Mouse (Mus musculus): ENCODE data around the gene Rbm47. TPM values are rescaled to one million over a fixed set of nuclear protein-coding genes. Genes with fewer than 3 reads are reported as not detected.

Rbm47 gene
- polyA plus RNA-seq, 1 experiment from 2014 or later, result 0.37 TPM

- H3K4me1 ChIP-seq (ENCODE audit: control insufficient read depth, insufficient read depth, low read length), result no peaks in the 10 kb centered on the region
- H3K27me3 ChIP-seq (ENCODE audit: control insufficient read depth, insufficient read depth, low read length), result no peaks in the 10 kb centered on the region
- H3K4me2 ChIP-seq (ENCODE audit: low read depth, low read length), result no peak overlapping the region
- no peaks in the 10 kb centered on the region for H3K36me3 ChIP-seq (ENCODE audit: control insufficient read depth, insufficient read depth, low read length)
- H3K27ac ChIP-seq (ENCODE audit: low read depth, low read length), result no peak overlapping the region
- H3K9me3 ChIP-seq (ENCODE audit: control insufficient read depth, low read length), result no peaks in the 10 kb centered on the region
- no peak for ATAC-seq (ENCODE audit: low read depth)
- H3K4me3 ChIP-seq (ENCODE audit: low read depth, low read length), result no peak overlapping the region
- H3K9ac ChIP-seq (replicated peaks; ENCODE audit: low read depth, low read length), result no peak overlapping the region
- 84% methylated on average over 3 of the region's 3 CpGs for WGBS
These were observed 67.6 kb downstream of the Rbm47 start for GRCm38 (mm10) chr5:66105366-66105765.

- no peak overlapping the region for H3K27ac ChIP-seq (ENCODE audit: low read depth, low read length)
- H3K4me1 ChIP-seq (ENCODE audit: control insufficient read depth, insufficient read depth, low read length), result no peaks in the 10 kb centered on the region
- no peaks in the 10 kb centered on the region for H3K9me3 ChIP-seq (ENCODE audit: control insufficient read depth, low read length)
- no peak for ATAC-seq (ENCODE audit: low read depth)
- H3K27me3 ChIP-seq (ENCODE audit: control insufficient read depth, insufficient read depth, low read length), result no peaks in the 10 kb centered on the region
- WGBS, result 67% methylated on average over 5 of the region's 5 CpGs
- no peak overlapping the region for H3K9ac ChIP-seq (replicated peaks; ENCODE audit: low read depth, low read length)
- no peak overlapping the region for H3K4me3 ChIP-seq (ENCODE audit: low read depth, low read length)
- no peaks in the 10 kb centered on the region for H3K36me3 ChIP-seq (ENCODE audit: control insufficient read depth, insufficient read depth, low read length)
- no peak overlapping the region for H3K4me2 ChIP-seq (ENCODE audit: low read depth, low read length)
These were observed 69.5 kb downstream of the Rbm47 start for GRCm38 (mm10) chr5:66103386-66103785.

- no peak for ATAC-seq (ENCODE audit: low read depth)
- Histone ChIP-seq H3K4me1 (ENCODE audit: control insufficient read depth, insufficient read depth, low read length) (no peaks in the 10 kb centered on the region), H3K9ac (replicated peaks; ENCODE audit: low read depth, low read length) (no peak overlapping the region), H3K36me3 (ENCODE audit: control insufficient read depth, insufficient read depth, low read length) (no peaks in the 10 kb centered on the region), H3K9me3 (ENCODE audit: control insufficient read depth, low read length) (no peaks in the 10 kb centered on the region), H3K4me3 (ENCODE audit: low read depth, low read length) (no peak overlapping the region), H3K27ac (ENCODE audit: low read depth, low read length) (no peak overlapping the region), H3K27me3 (ENCODE audit: control insufficient read depth, insufficient read depth, low read length) (no peaks in the 10 kb centered on the region), H3K4me2 (ENCODE audit: low read depth, low read length) (no peak overlapping the region)
- WGBS, result 93% methylated on average over 3 of the region's 3 CpGs
These were observed 70.1 kb downstream of the Rbm47 start for GRCm38 (mm10) chr5:66102821-66103220.

DNA sequence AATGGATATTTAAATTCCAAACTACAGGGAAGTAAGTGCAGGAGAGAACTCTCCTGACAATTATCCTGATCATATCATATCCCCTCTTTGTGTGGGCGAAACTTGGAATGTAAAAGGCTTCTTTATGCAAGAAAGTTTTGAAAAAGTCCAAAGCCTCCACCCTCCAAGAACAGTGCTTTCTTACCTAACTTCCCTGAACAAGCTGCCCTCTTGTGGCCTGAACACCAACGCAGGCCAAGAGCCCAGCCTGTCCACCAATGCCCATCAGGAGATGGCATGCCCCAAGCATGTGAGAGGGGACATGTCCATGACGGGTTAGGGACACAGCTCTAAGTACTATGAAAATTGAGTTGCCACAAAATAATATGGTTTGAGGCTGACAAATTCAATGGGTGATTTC is 71.3 kb downstream of the Rbm47 start:
- no peaks in the 10 kb centered on the region for H3K4me1 ChIP-seq (ENCODE audit: control insufficient read depth, insufficient read depth, low read length)
- no peak for ATAC-seq (ENCODE audit: low read depth)
- H3K9ac ChIP-seq (replicated peaks; ENCODE audit: low read depth, low read length), result no peak overlapping the region
- no peak overlapping the region for H3K4me3 ChIP-seq (ENCODE audit: low read depth, low read length)
- no peaks in the 10 kb centered on the region for H3K36me3 ChIP-seq (ENCODE audit: control insufficient read depth, insufficient read depth, low read length)
- no peaks in the 10 kb centered on the region for H3K9me3 ChIP-seq (ENCODE audit: control insufficient read depth, low read length)
- no peak overlapping the region for H3K4me2 ChIP-seq (ENCODE audit: low read depth, low read length)
- no peak overlapping the region for H3K27ac ChIP-seq (ENCODE audit: low read depth, low read length)
- no peaks in the 10 kb centered on the region for H3K27me3 ChIP-seq (ENCODE audit: control insufficient read depth, insufficient read depth, low read length)
- 74% methylated on average over 3 of the region's 3 CpGs for WGBS

- ATAC-seq (ENCODE audit: low read depth), result no peak
- H3K4me2 ChIP-seq (ENCODE audit: low read depth, low read length), result no peak overlapping the region
- H3K27ac ChIP-seq (ENCODE audit: low read depth, low read length), result no peak overlapping the region
- no peaks in the 10 kb centered on the region for H3K36me3 ChIP-seq (ENCODE audit: control insufficient read depth, insufficient read depth, low read length)
- no peak overlapping the region for H3K4me3 ChIP-seq (ENCODE audit: low read depth, low read length)
- H3K9ac ChIP-seq (replicated peaks; ENCODE audit: low read depth, low read length), result no peak overlapping the region
- WGBS, result 65% methylated on average over 8 of the region's 8 CpGs
- no peaks in the 10 kb centered on the region for H3K27me3 ChIP-seq (ENCODE audit: control insufficient read depth, insufficient read depth, low read length)
- H3K9me3 ChIP-seq (ENCODE audit: control insufficient read depth, low read length), result no peaks in the 10 kb centered on the region
- H3K4me1 ChIP-seq (ENCODE audit: control insufficient read depth, insufficient read depth, low read length), result no peaks in the 10 kb centered on the region
These were observed 72.6 kb downstream of the Rbm47 start for GRCm38 (mm10) chr5:66100322-66100721.

- ATAC-seq (ENCODE audit: low read depth), result no peak
- H3K27me3 ChIP-seq (ENCODE audit: control insufficient read depth, insufficient read depth, low read length), result no peaks in the 10 kb centered on the region
- WGBS, result 33% methylated on average over 7 of the region's 7 CpGs
- H3K4me3 ChIP-seq (ENCODE audit: low read depth, low read length), result no peak overlapping the region
- no peaks in the 10 kb centered on the region for H3K4me1 ChIP-seq (ENCODE audit: control insufficient read depth, insufficient read depth, low read length)
- no peak overlapping the region for H3K4me2 ChIP-seq (ENCODE audit: low read depth, low read length)
- no peaks in the 10 kb centered on the region for H3K36me3 ChIP-seq (ENCODE audit: control insufficient read depth, insufficient read depth, low read length)
- H3K27ac ChIP-seq (ENCODE audit: low read depth, low read length), result no peak overlapping the region
- no peaks in the 10 kb centered on the region for H3K9me3 ChIP-seq (ENCODE audit: control insufficient read depth, low read length)
- H3K9ac ChIP-seq (replicated peaks; ENCODE audit: low read depth, low read length), result no peak overlapping the region
These were observed 74.6 kb downstream of the Rbm47 start for GRCm38 (mm10) chr5:66098094-66098871.

DNA sequence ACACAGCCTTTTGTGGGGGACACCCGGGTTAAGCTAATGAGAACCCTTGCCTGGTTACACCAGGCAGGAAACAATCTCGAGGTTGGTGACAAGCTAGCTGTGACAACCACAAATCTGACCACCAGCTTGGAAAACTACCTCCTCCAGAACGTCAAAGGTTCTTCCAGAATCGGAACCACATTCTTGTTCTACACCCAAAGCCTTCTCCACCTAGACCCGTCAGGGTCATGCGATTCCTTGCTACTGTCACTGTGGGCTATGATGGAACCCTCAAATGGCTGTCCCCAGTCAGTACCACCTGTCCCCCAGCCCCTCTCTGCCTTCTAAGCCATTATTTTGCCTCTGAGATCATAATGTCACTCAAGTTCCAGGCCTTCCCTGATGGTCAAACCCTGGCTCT is 76.8 kb downstream of the Rbm47 start:
- Histone ChIP-seq H3K4me1 (ENCODE audit: control insufficient read depth, insufficient read depth, low read length) (no peaks in the 10 kb centered on the region), H3K36me3 (ENCODE audit: control insufficient read depth, insufficient read depth, low read length) (no peaks in the 10 kb centered on the region), H3K4me3 (ENCODE audit: low read depth, low read length) (no peak overlapping the region), H3K27ac (ENCODE audit: low read depth, low read length) (no peak overlapping the region), H3K9ac (replicated peaks; ENCODE audit: low read depth, low read length) (no peak overlapping the region), H3K4me2 (ENCODE audit: low read depth, low read length) (no peak overlapping the region), H3K27me3 (ENCODE audit: control insufficient read depth, insufficient read depth, low read length) (no peaks in the 10 kb centered on the region), H3K9me3 (ENCODE audit: control insufficient read depth, low read length) (no peaks in the 10 kb centered on the region)
- 91% methylated on average over 6 of the region's 6 CpGs for WGBS
- ATAC-seq (ENCODE audit: low read depth), result no peak

DNA sequence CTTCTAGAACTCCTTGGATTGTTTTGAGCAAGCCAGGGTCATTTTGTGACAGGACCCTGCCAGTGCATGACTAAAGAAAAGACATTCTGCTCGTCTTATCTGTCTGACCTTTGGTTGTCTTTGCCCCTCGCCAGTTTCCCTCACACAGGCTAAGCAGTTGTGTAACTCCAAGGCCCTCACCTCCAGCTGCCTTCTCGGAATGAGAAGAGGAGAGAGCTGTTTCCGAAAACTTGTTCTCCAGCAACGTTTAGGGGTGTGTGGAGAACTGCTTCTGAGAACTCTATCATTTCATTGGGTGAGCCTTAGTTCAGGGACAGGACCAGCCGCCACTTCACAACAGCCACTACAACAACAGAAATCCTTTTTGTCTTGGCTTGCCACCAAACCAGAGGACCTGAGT is 77.8 kb downstream of the Rbm47 start:
- H3K9me3 ChIP-seq (ENCODE audit: control insufficient read depth, low read length), result no peaks in the 10 kb centered on the region
- H3K27me3 ChIP-seq (ENCODE audit: control insufficient read depth, insufficient read depth, low read length), result no peaks in the 10 kb centered on the region
- no peak overlapping the region for H3K9ac ChIP-seq (replicated peaks; ENCODE audit: low read depth, low read length)
- no peak overlapping the region for H3K27ac ChIP-seq (ENCODE audit: low read depth, low read length)
- ATAC-seq (ENCODE audit: low read depth), result no peak
- no peak overlapping the region for H3K4me3 ChIP-seq (ENCODE audit: low read depth, low read length)
- 79% methylated on average over 6 of the region's 6 CpGs for WGBS
- no peaks in the 10 kb centered on the region for H3K36me3 ChIP-seq (ENCODE audit: control insufficient read depth, insufficient read depth, low read length)
- no peaks in the 10 kb centered on the region for H3K4me1 ChIP-seq (ENCODE audit: control insufficient read depth, insufficient read depth, low read length)
- no peak overlapping the region for H3K4me2 ChIP-seq (ENCODE audit: low read depth, low read length)

- H3K4me1 ChIP-seq (ENCODE audit: control insufficient read depth, insufficient read depth, low read length), result no peaks in the 10 kb centered on the region
- H3K27me3 ChIP-seq (ENCODE audit: control insufficient read depth, insufficient read depth, low read length), result no peaks in the 10 kb centered on the region
- H3K4me2 ChIP-seq (ENCODE audit: low read depth, low read length), result no peak overlapping the region
- ATAC-seq (ENCODE audit: low read depth), result no peak
- H3K9me3 ChIP-seq (ENCODE audit: control insufficient read depth, low read length), result no peaks in the 10 kb centered on the region
- 79% methylated on average over 9 of the region's 9 CpGs for WGBS
- H3K27ac ChIP-seq (ENCODE audit: low read depth, low read length), result no peak overlapping the region
- H3K4me3 ChIP-seq (ENCODE audit: low read depth, low read length), result no peak overlapping the region
- H3K36me3 ChIP-seq (ENCODE audit: control insufficient read depth, insufficient read depth, low read length), result no peaks in the 10 kb centered on the region
- no peak overlapping the region for H3K9ac ChIP-seq (replicated peaks; ENCODE audit: low read depth, low read length)
These were observed 82.9 kb downstream of the Rbm47 start for GRCm38 (mm10) chr5:66090037-66090436.

Measured in neural tube, embryonic 14.5 days (tissue).